Mouse (Mus musculus) heart, embryonic 10.5 days (tissue): Measurements from ENCODE around the gene Rbm33. TPM values are rescaled to one million over a fixed set of nuclear protein-coding genes. Genes with fewer than 3 reads are reported as not detected.
A peak's percentile ranks its signal among the peaks of the same experiment; 100 is the strongest.

Source experiments
- DNase-seq: peaks from one replicate; pipeline ENCODE4 v3.0.0-alpha.2; 2017; ENCODE audit warnings: low spot score
- H3K27ac ChIP-seq: fragments of 300-500 bp; sonication (generic); 2 replicates; pipeline ENCODE4 v1.5.1; 2016; ENCODE audit warnings: mild to moderate bottlenecking
- H3K27me3 ChIP-seq: fragments of 300-500 bp; sonication (generic); 2 replicates; pipeline ENCODE4 v1.6.1; 2016; ENCODE audit warnings: mild to moderate bottlenecking; ENCODE audit not compliant: poor library complexity, insufficient read depth, severe bottlenecking
- H3K36me3 ChIP-seq: fragments of 300-500 bp; sonication (generic); 2 replicates; pipeline ENCODE4 v1.6.1; 2016; ENCODE audit warnings: mild to moderate bottlenecking, moderate library complexity
- H3K4me1 ChIP-seq: fragments of 300-500 bp; sonication (generic); 2 replicates; pipeline ENCODE4 v1.6.1; 2016; ENCODE audit warnings: mild to moderate bottlenecking
- H3K4me3 ChIP-seq: fragments of 300-500 bp; sonication (generic); 2 replicates; pipeline ENCODE4 v1.5.1; 2016; ENCODE audit warnings: mild to moderate bottlenecking, moderate library complexity
- H3K9me3 ChIP-seq: fragments of 300-500 bp; sonication (generic); 2 replicates; pipeline ENCODE4 v1.6.1; 2016; ENCODE audit warnings: mild to moderate bottlenecking, moderate library complexity
- WGBS: fragments of 180-500 bp; shearing (Covaris S2); methylation state at CpG from one replicate; pipeline ENCODE4 v1.1.7; 2016; 5-methylcytosine and 5-hydroxymethylcytosine counted together
- polyA plus RNA-seq: library from polyadenylated mRNA; unstranded; fragments of >200 nt; fragmentation: Nextera tagmentation; extraction: Ambion mirVana; gene quantifications from 2 replicates; pipeline ENCODE4 v1.2.1, GENCODE M21; 2016

Gene Rbm33
- 9.6 and 9.9 TPM in 2 replicates for polyA plus RNA-seq

GRCm38 (mm10) chr5:28316722-28317245 is at the start of gene Rbm33:
Rbm33 (plus strand) TSS chr5:28317121.
- WGBS, result under 1% methylated on average over 76 of the region's 76 CpGs
- peak; percentile 94 for DNase-seq
- Histone ChIP-seq H3K27me3 (no peaks in the 10 kb centered on the region), H3K4me3 (peak within 1 kb of the TSS; percentile 98), H3K9me3 (no peaks in the 10 kb centered on the region), H3K4me1 (peaks cover 17% of the 10 kb centered on the region), H3K27ac (peak within 1 kb of the TSS; percentile 100), H3K36me3 (no peaks in the 10 kb centered on the region)

GRCm38 (mm10) chr5:28267576-28267975 is 49.3 kb upstream of the Rbm33 start:
- Histone ChIP-seq H3K36me3 (no peaks in the 10 kb centered on the region), H3K27me3 (peaks cover 3% of the 10 kb centered on the region), H3K9me3 (no peaks in the 10 kb centered on the region), H3K27ac (no peak overlapping the region), H3K4me1 (no peaks in the 10 kb centered on the region), H3K4me3 (no peak overlapping the region)
- DNase-seq, result no peak
- WGBS, result 54% methylated on average over 2 of the region's 2 CpGs

- no peak overlapping the region for H3K4me3 ChIP-seq
- no peaks in the 10 kb centered on the region for H3K27me3 ChIP-seq
- 39% methylated on average over 6 of the region's 6 CpGs for WGBS
- H3K36me3 ChIP-seq, result no peaks in the 10 kb centered on the region
- H3K9me3 ChIP-seq, result no peaks in the 10 kb centered on the region
- no peaks in the 10 kb centered on the region for H3K4me1 ChIP-seq
- DNase-seq, result no peak
- no peak overlapping the region for H3K27ac ChIP-seq
These were observed 47.4 kb upstream of the Rbm33 start for GRCm38 (mm10) chr5:28269469-28269991.

GRCm38 (mm10) chr5:28272836-28273235 is 44.1 kb upstream of the Rbm33 start:
- H3K27ac ChIP-seq, result no peak overlapping the region
- H3K9me3 ChIP-seq, result no peaks in the 10 kb centered on the region
- H3K4me3 ChIP-seq, result no peak overlapping the region
- WGBS, result 71% methylated on average over 2 of the region's 2 CpGs
- H3K36me3 ChIP-seq, result no peaks in the 10 kb centered on the region
- H3K27me3 ChIP-seq, result peaks cover 3% of the 10 kb centered on the region; the same call in 1 of the 2 replicates
- no peak for DNase-seq
- no peaks in the 10 kb centered on the region for H3K4me1 ChIP-seq

GRCm38 (mm10) chr5:28277279-28277678 is 39.6 kb upstream of the Rbm33 start:
- no peak overlapping the region for H3K27ac ChIP-seq
- H3K4me1 ChIP-seq, result no peaks in the 10 kb centered on the region
- no peaks in the 10 kb centered on the region for H3K9me3 ChIP-seq
- H3K36me3 ChIP-seq, result no peaks in the 10 kb centered on the region
- 57% methylated on average over 2 of the region's 2 CpGs for WGBS
- H3K4me3 ChIP-seq, result no peak overlapping the region
- peaks cover 3% of the 10 kb centered on the region; the same call in 1 of the 2 replicates for H3K27me3 ChIP-seq
- no peak for DNase-seq

GRCm38 (mm10) chr5:28289111-28289510 is 27.8 kb upstream of the Rbm33 start:
- no peaks in the 10 kb centered on the region for H3K36me3 ChIP-seq
- H3K4me3 ChIP-seq, result no peak overlapping the region
- no peaks in the 10 kb centered on the region for H3K4me1 ChIP-seq
- WGBS, result 49% methylated on average over 3 of the region's 3 CpGs
- H3K9me3 ChIP-seq, result no peaks in the 10 kb centered on the region
- H3K27ac ChIP-seq, result no peak overlapping the region
- peaks cover 4% of the 10 kb centered on the region; the same call in 1 of the 2 replicates for H3K27me3 ChIP-seq
- no peak for DNase-seq

GRCm38 (mm10) chr5:28290630-28291029 is 26.3 kb upstream of the Rbm33 start:
- no peak overlapping the region for H3K27ac ChIP-seq
- 71% methylated on average over 1 of the region's 1 CpGs for WGBS
- no peaks in the 10 kb centered on the region for H3K9me3 ChIP-seq
- H3K36me3 ChIP-seq, result no peaks in the 10 kb centered on the region
- peak; percentile 2 for DNase-seq
- H3K27me3 ChIP-seq, result peaks cover 4% of the 10 kb centered on the region; the same call in 1 of the 2 replicates
- H3K4me1 ChIP-seq, result no peaks in the 10 kb centered on the region
- no peak overlapping the region for H3K4me3 ChIP-seq

- 78% methylated on average over 5 of the region's 5 CpGs for WGBS
- peaks cover 4% of the 10 kb centered on the region; the same call in 1 of the 2 replicates for H3K27me3 ChIP-seq
These were observed 25.6 kb upstream of the Rbm33 start for GRCm38 (mm10) chr5:28291118-28291850.

GRCm38 (mm10) chr5:28292281-28292680 is 24.6 kb upstream of the Rbm33 start:
- no peaks in the 10 kb centered on the region for H3K9me3 ChIP-seq
- DNase-seq, result peak; percentile 41
- 51% methylated on average over 3 of the region's 3 CpGs for WGBS

More at GRCm38 (mm10) chr5:28291118-28291850, 25.6 kb upstream of the Rbm33 start:
- peak; percentile 57 for DNase-seq
- no peak overlapping the region for H3K4me3 ChIP-seq
- H3K4me1 ChIP-seq, result no peaks in the 10 kb centered on the region
- no peaks in the 10 kb centered on the region for H3K36me3 ChIP-seq
- H3K9me3 ChIP-seq, result no peaks in the 10 kb centered on the region
- H3K27ac ChIP-seq, result no peak overlapping the region

GRCm38 (mm10) chr5:28293990-28294389 is 22.9 kb upstream of the Rbm33 start:
- Histone ChIP-seq H3K36me3 (no peaks in the 10 kb centered on the region), H3K27me3 (peaks cover 4% of the 10 kb centered on the region; the same call in 1 of the 2 replicates), H3K9me3 (no peaks in the 10 kb centered on the region), H3K4me1 (no peaks in the 10 kb centered on the region), H3K4me3 (no peak overlapping the region), H3K27ac (no peak overlapping the region)
- WGBS, result 9% methylated on average over 6 of the region's 6 CpGs
- peak; percentile 84 for DNase-seq

More at GRCm38 (mm10) chr5:28292281-28292680, 24.6 kb upstream of the Rbm33 start:
- peaks cover 4% of the 10 kb centered on the region; the same call in 1 of the 2 replicates for H3K27me3 ChIP-seq
- H3K36me3 ChIP-seq, result no peaks in the 10 kb centered on the region
- H3K4me1 ChIP-seq, result no peaks in the 10 kb centered on the region
- H3K4me3 ChIP-seq, result no peak overlapping the region
- no peak overlapping the region for H3K27ac ChIP-seq

GRCm38 (mm10) chr5:28298161-28298560 is 18.8 kb upstream of the Rbm33 start:
- WGBS, result 66% methylated on average over 5 of the region's 5 CpGs
- Histone ChIP-seq H3K27ac (no peak overlapping the region), H3K4me1 (no peaks in the 10 kb centered on the region)

GRCm38 (mm10) chr5:28298693-28299092 is 18.2 kb upstream of the Rbm33 start:
- 52% methylated on average over 3 of the region's 3 CpGs for WGBS
- no peaks in the 10 kb centered on the region; the same call in 1 of the 2 replicates for H3K27me3 ChIP-seq
- no peaks in the 10 kb centered on the region for H3K9me3 ChIP-seq
- no peaks in the 10 kb centered on the region for H3K4me1 ChIP-seq
- H3K27ac ChIP-seq, result no peak overlapping the region
- H3K4me3 ChIP-seq, result no peak overlapping the region
- no peaks in the 10 kb centered on the region for H3K36me3 ChIP-seq
- peak; percentile 61 for DNase-seq

More at GRCm38 (mm10) chr5:28298161-28298560, 18.8 kb upstream of the Rbm33 start:
- Histone ChIP-seq H3K36me3 (no peaks in the 10 kb centered on the region), H3K9me3 (no peaks in the 10 kb centered on the region), H3K27me3 (no peaks in the 10 kb centered on the region; the same call in 1 of the 2 replicates), H3K4me3 (no peak overlapping the region)
- DNase-seq, result peak; percentile 67

- 74% methylated on average over 6 of the region's 6 CpGs for WGBS
- H3K4me3 ChIP-seq, result no peak overlapping the region
- H3K36me3 ChIP-seq, result no peaks in the 10 kb centered on the region
- H3K4me1 ChIP-seq, result no peaks in the 10 kb centered on the region
- H3K27me3 ChIP-seq, result no peaks in the 10 kb centered on the region; the same call in 1 of the 2 replicates
- peak; percentile 68 for DNase-seq
- no peak overlapping the region for H3K27ac ChIP-seq
- H3K9me3 ChIP-seq, result no peaks in the 10 kb centered on the region
These were observed 17.6 kb upstream of the Rbm33 start for GRCm38 (mm10) chr5:28299346-28299745.
